Mouse (Mus musculus) ES-Bruce4 (cell line): ENCODE data around the gene Fig4. TPM values are rescaled to one million over a fixed set of nuclear protein-coding genes. Genes with fewer than 3 reads are reported as not detected.

ENCODE experiments used
- H3K27ac ChIP-seq: 2 replicates; pipeline ENCODE4 v1.5.1; 2012; ENCODE audit warnings: low read length, inconsistent platforms; ENCODE audit not compliant: insufficient read depth
- H3K27me3 ChIP-seq: 2 replicates; pipeline ENCODE4 v1.6.1; 2012; ENCODE audit warnings: mild to moderate bottlenecking, low read length, inconsistent platforms; ENCODE audit not compliant: control insufficient read depth, poor library complexity, insufficient read depth, severe bottlenecking
- H3K36me3 ChIP-seq: 2 replicates; pipeline ENCODE4 v1.6.1; 2012; ENCODE audit warnings: inconsistent platforms, mild to moderate bottlenecking, low read length, moderate library complexity; ENCODE audit not compliant: control insufficient read depth, poor library complexity, insufficient read depth, severe bottlenecking
- H3K4me1 ChIP-seq: one replicate; pipeline ENCODE4 v1.8.1; 2011; ENCODE audit warnings: low read length; ENCODE audit not compliant: control insufficient read depth, insufficient read depth
- H3K4me3 ChIP-seq: 2 replicates; pipeline ENCODE4 v1.5.1; 2011; ENCODE audit warnings: low read depth, mild to moderate bottlenecking, low read length
- H3K9ac ChIP-seq: 2 replicates; pipeline ENCODE4 v1.6.1; 2012; ENCODE audit warnings: low read depth, mild to moderate bottlenecking, inconsistent platforms; ENCODE audit not compliant: poor library complexity, severe bottlenecking
- H3K9me3 ChIP-seq: replicated peaks from 2 replicates; pipeline ENCODE4 v1.6.1; 2012; ENCODE audit warnings: mild to moderate bottlenecking, low read length, inconsistent platforms; ENCODE audit not compliant: control insufficient read depth, poor library complexity, insufficient read depth, severe bottlenecking
- CTCF ChIP-seq: IDR thresholded peaks from one replicate; pipeline ENCODE4 v1.8.1; 2011; ENCODE audit warnings: low read depth, low read length
- EP300 ChIP-seq: IDR thresholded peaks from 2 replicates; pipeline ENCODE4 v1.6.1; 2011; ENCODE audit warnings: low read depth, low read length; ENCODE audit not compliant: insufficient read depth
- POLR2A ChIP-seq: IDR thresholded peaks from one replicate; pipeline ENCODE4 v1.8.1; 2011; ENCODE audit warnings: low read length; ENCODE audit not compliant: insufficient read depth
- polyA plus RNA-seq: library from polyadenylated mRNA; stranded (reverse); fragments of >200 nt; gene quantifications from 2 replicates; pipeline ENCODE4 v1.2.4, GENCODE M21; 2011; ENCODE audit warnings: low read depth; ENCODE audit not compliant: missing spikeins, insufficient read depth, insufficient read length

Fig4 gene
- polyA plus RNA-seq, 1 experiment, result 23.6 TPM

DNA sequence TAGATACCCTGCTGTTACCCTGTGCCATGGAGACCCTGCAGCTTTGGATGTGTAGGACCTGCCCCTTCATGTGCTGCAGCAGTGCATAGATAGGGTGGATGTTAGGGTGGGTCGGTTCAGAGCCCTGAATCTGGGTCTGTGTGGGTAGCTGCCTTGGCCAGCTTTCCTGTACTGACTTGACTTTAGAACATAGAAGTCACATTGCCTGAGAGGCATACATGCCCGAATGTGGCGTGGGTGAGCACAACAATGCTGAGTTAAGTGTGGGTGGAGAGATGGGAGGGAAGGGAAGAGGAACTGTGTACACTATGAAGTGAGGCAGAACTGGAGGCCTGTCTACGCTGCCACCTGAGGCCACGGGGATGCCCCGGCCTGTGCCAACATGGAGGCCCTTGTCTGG lies 58.0 kb downstream of the Fig4 start:
- H3K27me3 ChIP-seq, result no peaks in the 10 kb centered on the region
- TF ChIP-seq EP300 (no peak), POLR2A (no peak), CTCF (no peak)
- H3K9ac ChIP-seq, result no peak overlapping the region
- H3K4me3 ChIP-seq, result no peak overlapping the region
- no peaks in the 10 kb centered on the region for H3K36me3 ChIP-seq
- no peaks in the 10 kb centered on the region for H3K4me1 ChIP-seq
- H3K27ac ChIP-seq, result no peak overlapping the region
- H3K9me3 ChIP-seq, result no peaks in the 10 kb centered on the region

DNA sequence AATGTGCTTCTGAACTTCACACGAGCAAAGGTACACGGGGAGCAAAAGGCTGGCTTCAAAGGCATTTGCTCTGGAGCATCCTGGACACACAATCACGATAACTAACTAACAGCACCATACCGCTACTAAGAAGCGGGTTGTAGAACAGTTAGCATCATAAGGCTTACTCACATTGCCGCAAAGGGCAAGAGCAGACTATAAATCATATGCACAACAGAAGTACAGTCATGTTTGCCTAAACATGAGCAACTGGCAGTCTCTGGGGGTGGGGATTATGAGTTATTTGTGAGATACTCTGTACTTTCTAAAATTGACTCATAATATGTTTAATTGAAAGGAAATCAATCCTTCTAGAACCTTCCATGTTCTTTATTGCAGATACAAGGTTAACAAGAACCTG lies 59.1 kb downstream of the Fig4 start:
- Histone ChIP-seq H3K27me3 (no peaks in the 10 kb centered on the region), H3K4me3 (no peak overlapping the region), H3K4me1 (no peaks in the 10 kb centered on the region), H3K27ac (no peak overlapping the region), H3K36me3 (no peaks in the 10 kb centered on the region), H3K9me3 (no peaks in the 10 kb centered on the region), H3K9ac (no peak overlapping the region)
- TF ChIP-seq POLR2A (no peak), CTCF (no peak), EP300 (no peak)

DNA sequence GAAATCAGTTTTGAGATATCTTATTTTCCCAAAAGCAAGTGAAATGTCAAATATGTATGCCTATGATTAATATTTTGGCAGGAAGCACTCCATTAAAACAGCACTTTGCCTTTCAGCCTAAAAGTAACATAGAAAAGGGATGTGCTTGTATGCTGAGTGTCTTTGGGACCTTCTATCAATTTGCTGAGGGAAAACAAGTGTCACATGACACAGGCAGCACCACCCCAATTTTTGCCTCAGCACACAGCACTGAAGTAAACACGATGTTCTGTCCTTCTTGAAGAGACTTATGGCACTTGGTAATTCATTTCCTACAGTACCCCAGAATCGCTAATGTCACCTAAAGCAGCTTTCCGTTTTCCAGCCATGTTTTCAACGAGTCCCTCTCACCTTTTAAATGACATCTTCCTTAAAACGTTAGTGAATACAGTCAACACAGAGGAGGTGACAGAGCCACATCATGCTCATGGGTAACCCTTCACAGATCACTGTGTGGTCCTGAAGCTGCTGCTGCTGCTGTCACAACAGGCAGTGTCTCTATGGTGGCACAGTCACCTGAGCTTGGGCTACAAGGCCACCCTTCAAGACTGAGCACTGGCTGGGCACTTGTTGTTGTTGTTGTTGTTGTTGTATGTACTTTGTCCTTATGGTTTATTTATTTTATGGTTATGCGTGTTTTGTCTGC lies 61.4 kb downstream of the Fig4 start:
- Histone ChIP-seq H3K4me1 (no peaks in the 10 kb centered on the region), H3K27me3 (no peaks in the 10 kb centered on the region), H3K36me3 (no peaks in the 10 kb centered on the region), H3K9ac (no peak overlapping the region), H3K9me3 (no peaks in the 10 kb centered on the region), H3K4me3 (no peak overlapping the region), H3K27ac (no peak overlapping the region)
- TF ChIP-seq EP300 (no peak), POLR2A (no peak), CTCF (no peak)

DNA sequence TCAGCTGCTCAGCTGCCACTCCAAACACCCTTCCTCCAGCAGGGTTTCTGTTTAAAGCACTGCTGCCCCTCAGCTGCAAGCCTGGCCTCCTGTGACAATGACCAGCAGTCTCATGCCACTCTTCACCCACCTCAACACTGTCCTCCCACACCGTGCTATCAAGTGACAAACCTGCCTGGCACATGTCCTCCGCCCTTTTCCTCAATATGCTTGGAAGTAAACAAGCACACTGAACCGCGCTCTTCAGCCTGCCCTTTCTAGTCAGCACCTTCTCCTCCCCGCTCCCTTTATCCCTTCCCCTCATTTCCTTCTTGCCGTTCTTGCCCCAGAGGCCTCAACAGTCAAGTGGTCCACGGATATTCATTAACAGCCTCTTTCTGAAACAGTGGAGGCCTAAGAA lies 62.0 kb downstream of the Fig4 start:
- no peaks in the 10 kb centered on the region for H3K36me3 ChIP-seq

DNA sequence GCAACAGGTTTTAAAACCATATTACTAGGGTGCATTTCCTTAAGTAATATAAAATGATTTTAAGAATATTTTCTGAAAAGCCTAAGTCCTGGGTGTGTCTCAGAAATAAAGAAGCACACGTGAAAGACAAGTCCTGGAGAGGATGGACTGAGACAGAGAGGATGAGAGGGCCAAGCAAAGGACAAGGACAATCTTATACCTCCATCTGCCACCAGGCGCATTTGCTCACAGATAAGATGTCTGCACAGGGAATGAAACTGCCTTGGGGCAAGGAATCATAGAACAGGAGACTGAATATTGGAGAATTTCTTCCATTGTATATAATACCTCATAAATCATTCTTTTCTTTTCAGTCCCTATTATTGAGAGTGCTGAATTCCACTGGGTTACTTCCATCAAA lies 67.0 kb downstream of the Fig4 start:
- TF ChIP-seq CTCF (no peak), POLR2A (no peak), EP300 (no peak)
- Histone ChIP-seq H3K9ac (no peak overlapping the region), H3K36me3 (no peaks in the 10 kb centered on the region), H3K27me3 (no peaks in the 10 kb centered on the region), H3K4me3 (no peak overlapping the region), H3K27ac (no peak overlapping the region), H3K4me1 (no peaks in the 10 kb centered on the region), H3K9me3 (no peaks in the 10 kb centered on the region)

More for the DNA sequence above, 62.0 kb downstream of the Fig4 start:
- H3K4me3 ChIP-seq, result no peak overlapping the region
- H3K4me1 ChIP-seq, result no peaks in the 10 kb centered on the region
- no peaks in the 10 kb centered on the region for H3K27me3 ChIP-seq
- H3K9me3 ChIP-seq, result no peaks in the 10 kb centered on the region
- H3K9ac ChIP-seq, result no peak overlapping the region
- no peak overlapping the region for H3K27ac ChIP-seq
- TF ChIP-seq CTCF (no peak), POLR2A (no peak), EP300 (no peak)

DNA sequence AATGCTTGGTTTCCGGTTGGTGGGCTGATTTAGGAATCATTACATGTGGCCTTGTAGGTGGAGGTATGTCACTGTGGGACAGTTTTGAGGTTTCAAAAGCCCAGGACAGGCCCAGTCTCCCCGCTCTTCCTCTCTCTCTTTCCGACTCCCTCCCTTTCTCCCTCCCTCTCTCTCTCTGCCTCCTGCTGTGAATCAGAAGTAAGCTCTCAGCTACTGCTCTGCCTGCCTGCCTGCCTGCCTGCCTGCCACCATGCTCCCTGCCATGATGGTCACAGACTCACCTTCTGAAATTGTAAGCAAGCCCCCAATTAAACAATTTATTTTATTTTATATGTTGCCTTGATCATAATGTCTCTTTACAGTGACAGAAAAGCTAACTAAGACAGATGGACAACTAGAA lies 67.5 kb downstream of the Fig4 start:
- Histone ChIP-seq H3K4me1 (no peaks in the 10 kb centered on the region), H3K9ac (no peak overlapping the region), H3K4me3 (no peak overlapping the region), H3K27ac (no peak overlapping the region), H3K27me3 (no peaks in the 10 kb centered on the region), H3K36me3 (no peaks in the 10 kb centered on the region), H3K9me3 (no peaks in the 10 kb centered on the region)
- TF ChIP-seq EP300 (no peak), CTCF (no peak), POLR2A (no peak)
